Mouse (Mus musculus) thymus, adult 2 months (tissue): ENCODE data around the gene Ifit3b. TPM values are rescaled to one million over a fixed set of nuclear protein-coding genes. Genes with fewer than 3 reads are reported as not detected.

Source experiments
- DNase-seq: peaks from one replicate; pipeline ENCODE4 v3.0.0; 2021
- H3K27ac ChIP-seq: fragments of 200-500 bp; 2 replicates; pipeline ENCODE4 v1.5.1; 2012; ENCODE audit warnings: low read length, control low read depth; ENCODE audit not compliant: control insufficient read depth, insufficient read depth
- H3K27me3 ChIP-seq: fragments of 200-500 bp; 2 replicates; pipeline ENCODE4 v1.6.1; 2012; ENCODE audit warnings: mild to moderate bottlenecking, low read length, moderate library complexity, mixed read lengths; ENCODE audit not compliant: control insufficient read depth, insufficient read depth
- H3K36me3 ChIP-seq: fragments of 200-500 bp; 2 replicates; pipeline ENCODE4 v1.6.1; 2012; ENCODE audit warnings: mild to moderate bottlenecking, low read length, moderate library complexity; ENCODE audit not compliant: control insufficient read depth, insufficient read depth
- H3K4me1 ChIP-seq: fragments of 200-500 bp; replicated peaks from 2 replicates; pipeline ENCODE4 v1.6.1; 2012; ENCODE audit warnings: low read length; ENCODE audit not compliant: control insufficient read depth, insufficient read depth
- H3K4me3 ChIP-seq: fragments of 200-500 bp; 2 replicates; pipeline ENCODE4 v1.5.1; 2012; ENCODE audit warnings: mild to moderate bottlenecking, low read length, control low read depth, moderate library complexity; ENCODE audit not compliant: control insufficient read depth, insufficient read depth
- CTCF ChIP-seq: fragments of 200-500 bp; IDR thresholded peaks from 2 replicates; pipeline ENCODE4 v1.5.1; 2012; ENCODE audit warnings: mild to moderate bottlenecking, control low read depth, low read length, moderate library complexity, borderline replicate concordance; ENCODE audit not compliant: control insufficient read depth, poor library complexity, insufficient read depth; ENCODE audit errors: extremely low read depth
- POLR2A ChIP-seq: fragments of 200-500 bp; IDR thresholded peaks from 2 replicates; pipeline ENCODE4 v1.6.1; 2012; ENCODE audit warnings: mild to moderate bottlenecking, low read length, control low read depth, moderate library complexity; ENCODE audit not compliant: control insufficient read depth, poor library complexity, insufficient read depth; ENCODE audit errors: extremely low read depth
- WGBS: fragments of 180-500 bp; shearing (Covaris S2); methylation state at CpG from one replicate; pipeline ENCODE4 v1.1.7; 2018; 5-methylcytosine and 5-hydroxymethylcytosine counted together
- polyA plus RNA-seq: library from polyadenylated mRNA; depleted of rRNA; stranded (reverse); fragments of >200 nt; gene quantifications from 2 replicates; pipeline ENCODE4 v1.2.3, GENCODE M21; 2012; rRNA removed

Gene Ifit3b
- polyA plus RNA-seq, 1 experiment, result 2.3 TPM

DNA sequence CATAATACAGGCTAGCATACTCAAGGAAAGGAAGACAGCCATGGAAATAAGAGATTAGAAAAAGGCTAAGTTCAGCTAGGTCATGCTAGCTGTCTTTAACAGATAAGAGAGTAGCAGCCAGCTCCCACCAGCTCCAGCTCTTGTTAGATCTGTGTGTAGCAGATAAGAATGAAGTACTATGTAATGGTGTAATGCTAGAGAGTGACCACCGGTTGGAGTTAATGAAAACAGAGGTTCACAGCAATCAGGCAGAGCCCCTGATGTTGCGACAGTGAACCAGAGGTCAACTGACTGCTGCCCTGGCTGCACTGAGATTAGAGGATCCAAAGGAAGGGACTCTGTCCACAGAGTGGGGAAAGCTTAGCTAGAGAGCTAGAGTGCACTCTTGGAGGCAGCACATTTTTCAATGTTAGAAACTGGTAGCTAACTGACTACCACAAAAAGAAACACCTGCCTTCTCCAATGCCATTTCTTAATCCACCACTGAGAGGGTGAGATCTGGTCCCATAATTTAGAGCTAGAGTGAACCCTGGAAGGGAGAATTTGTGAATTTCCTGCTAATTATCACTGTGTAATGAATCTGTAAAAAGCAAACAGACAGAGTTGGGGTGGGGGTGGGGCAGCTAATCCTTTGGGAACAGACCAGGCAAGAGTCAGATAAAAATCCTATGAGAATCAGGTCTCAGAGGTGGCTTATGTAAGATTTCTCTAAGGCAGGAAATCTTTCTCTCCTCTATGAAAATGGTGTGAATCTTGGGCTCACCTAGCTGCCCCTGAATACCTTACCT, 48.9 kb downstream of the Ifit3b start:
- no peak overlapping the region for H3K4me3 ChIP-seq
- H3K36me3 ChIP-seq, result no peaks in the 10 kb centered on the region
- DNase-seq, result no peak
- H3K27ac ChIP-seq, result no peak overlapping the region
- TF ChIP-seq POLR2A (no peak), CTCF (no peak)
- 64% methylated on average over 2 of the region's 2 CpGs for WGBS
- no peaks in the 10 kb centered on the region for H3K4me1 ChIP-seq
- no peaks in the 10 kb centered on the region for H3K27me3 ChIP-seq

- DNase-seq, result peak; percentile 24
- H3K27me3 ChIP-seq, result no peaks in the 10 kb centered on the region
- no peak overlapping the region for H3K27ac ChIP-seq
- H3K4me1 ChIP-seq, result no peaks in the 10 kb centered on the region
- H3K4me3 ChIP-seq, result peak overlapping the region; percentile 40; the same call in 1 of the 2 replicates
- no peaks in the 10 kb centered on the region for H3K36me3 ChIP-seq
- no peak for TF ChIP-seq CTCF
- 15% methylated on average over 13 of the region's 13 CpGs for WGBS
Measured at GRCm38 (mm10) chr19:34662067-34662507, 54.3 kb downstream of the Ifit3b start.

DNA sequence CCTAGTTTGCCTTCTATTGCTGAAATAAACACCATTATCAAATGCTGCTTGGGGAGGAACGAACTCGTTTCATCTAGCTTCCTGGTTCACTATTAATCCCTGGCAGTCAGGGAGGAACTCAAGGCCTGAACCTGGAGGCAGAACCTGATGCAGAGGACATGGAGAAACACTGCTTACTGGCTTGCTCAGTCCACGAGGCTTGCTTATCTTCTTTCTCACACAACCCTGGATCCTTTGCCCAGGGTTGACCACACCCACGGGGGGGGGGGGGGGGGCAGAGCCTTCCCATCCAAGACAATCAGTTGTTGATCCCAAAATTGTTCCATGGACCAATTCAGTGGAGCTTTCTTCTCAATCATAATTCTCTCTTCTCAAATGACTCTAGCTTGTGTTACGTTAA, 55.0 kb downstream of the Ifit3b start:
- no peaks in the 10 kb centered on the region for H3K4me1 ChIP-seq
- no peak overlapping the region for H3K4me3 ChIP-seq
- no peaks in the 10 kb centered on the region for H3K36me3 ChIP-seq
- DNase-seq, result no peak
- H3K27me3 ChIP-seq, result no peaks in the 10 kb centered on the region
- no peak for TF ChIP-seq POLR2A
- TF ChIP-seq CTCF, result no peak
- 43% methylated on average over 5 of the region's 5 CpGs for WGBS
- no peak overlapping the region for H3K27ac ChIP-seq

Other genes starting within 250 kb of the Ifit3b start
- gene Ch25h, start 132.8 kb upstream of the Ifit3b start, polyA plus RNA-seq, result 9.4 and 13.6 TPM in 2 replicates
- gene Lipa, start 80.5 kb upstream of the Ifit3b start, polyA plus RNA-seq, result 119 and 136 TPM in 2 replicates
- 5.5 and 7.4 TPM in 2 replicates for gene Ifit2, start 57.3 kb upstream of the Ifit3b start, polyA plus RNA-seq
- 6.1 and 7.8 TPM in 2 replicates for gene Ifit3, start 24.4 kb upstream of the Ifit3b start, polyA plus RNA-seq
- gene Ifit1bl1, start 6.0 kb upstream of the Ifit3b start, polyA plus RNA-seq, result 1.6 and 2.2 TPM in 2 replicates
- gene Ifit1bl2, start 32.8 kb downstream of the Ifit3b start, polyA plus RNA-seq, result 0.07 and 0.11 TPM in 2 replicates
- gene Ifit1, start 32.9 kb downstream of the Ifit3b start, polyA plus RNA-seq, result 10.0 and 13.2 TPM in 2 replicates
- 0.28 and 0.44 TPM in 2 replicates for gene Slc16a12, start 139.3 kb downstream of the Ifit3b start, polyA plus RNA-seq